Mouse (Mus musculus) heart, embryonic 16.5 days (tissue): ENCODE measurements at regions not wholly inside any gene's neighbourhood (a gene's known extent, or its start where the extent isn't known, plus 50 kb on each side); places are given as distances from the start of the nearest gene placed in this dataset.

Source experiments
- ATAC-seq: fragments of 200-750 bp; cut with Nextera tagmentation; replicated peaks from 2 replicates; pipeline ENCODE4 v1.8.0; 2017; ENCODE audit warnings: moderate number of reproducible peaks; ENCODE audit not compliant: insufficient read depth, low FRiP score; ENCODE audit errors: extremely low read depth
- H3K27ac ChIP-seq: fragments of 300-500 bp; sonication (generic); 2 replicates; pipeline ENCODE4 v1.5.1; 2014; ENCODE audit warnings: mild to moderate bottlenecking, low read length, control low read depth, moderate library complexity
- H3K27me3 ChIP-seq: fragments of 300-500 bp; sonication (generic); 2 replicates; pipeline ENCODE4 v1.6.1; 2014; ENCODE audit warnings: low read length, mixed read lengths; ENCODE audit not compliant: control insufficient read depth, insufficient read depth
- H3K36me3 ChIP-seq: fragments of 300-500 bp; sonication (generic); 2 replicates; pipeline ENCODE4 v1.6.1; 2014; ENCODE audit not compliant: control insufficient read depth, insufficient read depth
- H3K4me1 ChIP-seq: fragments of 300-500 bp; sonication (generic); 2 replicates; pipeline ENCODE4 v1.6.1; 2014; ENCODE audit warnings: low read length, mixed read lengths; ENCODE audit not compliant: control insufficient read depth, insufficient read depth
- H3K4me2 ChIP-seq: fragments of 300-500 bp; sonication (generic); 2 replicates; pipeline ENCODE4 v1.6.1; 2014; ENCODE audit warnings: low read depth, mild to moderate bottlenecking, control low read depth, low read length
- H3K4me3 ChIP-seq: fragments of 300-500 bp; sonication (generic); 2 replicates; pipeline ENCODE4 v1.5.1; 2014; ENCODE audit warnings: mild to moderate bottlenecking, control low read depth, low read length
- H3K9ac ChIP-seq: fragments of 300-500 bp; sonication (generic); 2 replicates; pipeline ENCODE4 v1.6.1; 2014; ENCODE audit warnings: low read length, control low read depth
- H3K9me3 ChIP-seq: fragments of 300-500 bp; sonication (generic); replicated peaks from 2 replicates; pipeline ENCODE4 v1.6.1; 2016; ENCODE audit warnings: low read length; ENCODE audit not compliant: control insufficient read depth
- WGBS: fragments of 180-500 bp; shearing (Covaris S2); extraction: QIAGEN DNeasy Blood & Tissue Kit; methylation state at CpG from one replicate; pipeline ENCODE4 v1.1.7; 2014; 5-methylcytosine and 5-hydroxymethylcytosine counted together

DNA sequence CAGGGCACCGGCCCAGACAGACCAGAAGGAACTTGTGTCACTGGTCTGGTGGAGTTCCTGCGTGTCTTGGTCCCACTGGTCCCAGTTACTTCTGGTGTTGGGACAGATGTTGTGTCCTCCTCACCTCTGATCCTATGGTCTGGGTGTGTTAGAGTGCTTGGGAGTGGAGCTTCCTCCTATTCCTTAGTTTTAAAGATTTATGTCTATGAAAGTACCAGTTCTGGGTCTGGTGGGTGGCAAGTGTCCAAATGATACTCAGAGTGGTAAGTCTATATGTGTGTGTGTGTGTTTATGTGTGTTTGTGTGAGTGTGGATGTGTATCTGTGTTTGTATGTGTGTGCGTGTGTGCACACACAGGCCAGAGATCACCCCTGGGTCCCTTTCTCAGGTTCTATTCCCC, 79.9 kb upstream of the Tpm1 start:
- ATAC-seq, result no peak
- WGBS, result 92% methylated on average over 3 of the region's 3 CpGs
- H3K4me2 ChIP-seq, result no peak overlapping the region

DNA sequence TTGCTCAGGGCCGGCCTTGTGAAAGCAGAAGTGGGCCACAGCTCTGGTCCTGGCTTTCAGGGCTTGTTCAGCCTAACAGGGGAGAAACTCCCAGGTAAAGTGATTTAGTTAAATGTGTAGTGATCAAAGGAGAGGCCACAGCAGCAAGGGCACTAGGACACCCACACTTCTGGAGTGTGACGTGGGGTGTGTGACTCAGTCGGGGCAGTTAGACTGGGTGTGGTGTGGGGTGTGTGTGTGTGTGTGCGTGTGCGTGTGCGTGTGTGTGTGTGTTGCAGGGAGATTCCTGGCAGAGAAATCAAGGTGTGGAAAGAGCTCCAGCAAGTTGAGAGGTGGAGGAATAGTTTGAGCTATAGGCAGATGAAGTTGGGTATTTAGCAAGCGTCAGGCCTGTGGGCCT, 72.5 kb upstream of the Tpm1 start:
- Histone ChIP-seq H3K4me3 (no peak overlapping the region), H3K4me2 (no peak overlapping the region), H3K27me3 (no peaks in the 10 kb centered on the region), H3K36me3 (no peaks in the 10 kb centered on the region), H3K9ac (no peak overlapping the region), H3K9me3 (no peaks in the 10 kb centered on the region), H3K4me1 (peaks cover 4% of the 10 kb centered on the region; the same call in 1 of the 2 replicates), H3K27ac (no peak overlapping the region)
- ATAC-seq, result no peak
- WGBS, result 90% methylated on average over 7 of the region's 7 CpGs

More for the DNA sequence above, 79.9 kb upstream of the Tpm1 start:
- no peaks in the 10 kb centered on the region for H3K36me3 ChIP-seq
- 0 out of 2 replicates have a peak, but pooled peaks cover 5% of the 10 kb centered on the region for H3K4me1 ChIP-seq
- H3K27me3 ChIP-seq, result no peaks in the 10 kb centered on the region
- no peak overlapping the region for H3K27ac ChIP-seq
- no peak overlapping the region for H3K9ac ChIP-seq
- no peaks in the 10 kb centered on the region for H3K9me3 ChIP-seq
- no peak overlapping the region for H3K4me3 ChIP-seq

DNA sequence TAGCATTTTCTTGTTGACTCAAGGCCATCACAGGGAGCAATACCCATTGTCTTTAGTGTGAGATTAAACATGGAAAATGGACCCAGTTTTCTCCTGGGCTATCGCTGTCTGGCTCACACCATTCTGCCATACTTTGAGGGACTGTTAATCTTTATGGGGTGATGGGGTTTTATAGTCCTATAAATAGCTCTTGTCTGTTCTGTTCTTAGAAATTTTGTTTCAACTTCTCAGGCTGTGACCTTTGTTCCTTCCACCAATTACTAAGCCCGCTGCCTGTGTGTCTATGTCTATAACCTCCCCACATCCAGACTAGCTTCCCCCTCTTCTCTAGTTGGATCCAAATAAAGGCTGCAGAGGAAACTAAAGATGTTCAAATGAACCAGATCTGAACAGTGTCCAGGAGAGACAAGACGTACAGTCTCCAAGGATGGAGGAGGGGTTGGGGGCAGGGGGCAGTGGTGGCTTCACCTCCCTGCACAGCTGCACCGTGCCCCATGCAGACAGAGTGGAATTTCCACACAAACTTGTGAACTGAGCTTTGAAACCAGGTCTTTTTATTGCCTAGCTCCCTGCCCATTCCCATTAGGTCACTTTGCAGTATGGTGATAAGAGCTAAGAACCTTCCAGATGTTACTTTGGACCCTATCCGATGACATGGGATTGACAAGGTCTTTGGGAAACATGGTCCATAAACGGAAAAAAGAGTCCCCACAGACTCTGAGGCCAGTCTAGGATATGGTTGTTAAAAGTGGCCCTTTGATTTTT, 69.9 kb upstream of the Tpm1 start:
- Histone ChIP-seq H3K4me3 (no peak overlapping the region), H3K27me3 (no peaks in the 10 kb centered on the region), H3K36me3 (no peaks in the 10 kb centered on the region), H3K4me2 (no peak overlapping the region), H3K9me3 (no peaks in the 10 kb centered on the region), H3K9ac (no peak overlapping the region), H3K4me1 (peaks cover 13% of the 10 kb centered on the region), H3K27ac (no peak overlapping the region)
- 64% methylated on average over 6 of the region's 6 CpGs for WGBS
- ATAC-seq, result no peak

DNA sequence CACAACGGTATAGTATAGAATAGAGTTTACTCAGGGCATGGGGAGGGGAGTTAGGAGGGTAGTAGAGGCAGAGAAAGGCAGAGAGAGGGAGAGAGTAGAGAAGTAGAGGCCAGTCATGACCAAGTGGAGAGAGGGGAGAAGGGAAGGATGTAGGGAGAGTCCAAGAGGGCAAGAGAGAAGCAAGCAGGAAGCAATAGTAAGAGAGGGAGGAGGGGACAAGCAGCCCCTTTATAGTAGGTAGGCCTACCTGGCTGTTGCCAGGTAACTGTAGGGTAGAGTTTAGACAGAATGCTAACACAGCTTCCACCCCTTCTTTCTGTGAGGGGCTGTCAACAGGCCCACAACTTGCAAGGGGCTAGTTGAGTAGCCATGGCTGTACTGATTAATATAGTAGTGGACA, 69.2 kb upstream of the Tpm1 start:
- 92% methylated on average over 1 of the region's 1 CpGs for WGBS

DNA sequence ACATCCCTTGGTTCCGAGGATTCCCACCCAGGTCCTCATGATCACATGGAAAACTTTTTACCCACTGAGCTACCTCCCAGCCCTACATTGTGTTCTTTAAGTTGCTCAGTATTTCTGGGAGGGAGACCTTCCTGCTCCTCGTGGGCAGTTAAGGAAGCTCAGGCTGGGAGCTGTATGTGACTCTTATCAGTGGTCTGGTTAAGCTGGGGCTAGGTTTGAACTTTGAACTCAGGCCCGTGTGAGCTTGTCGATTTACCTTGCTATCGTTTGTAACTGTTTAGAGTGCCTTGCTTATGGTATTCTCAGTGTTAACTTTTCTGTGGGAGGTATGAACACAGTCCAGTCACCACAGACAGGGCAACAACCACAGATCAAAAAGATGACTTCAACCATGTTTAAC, 68.4 kb upstream of the Tpm1 start:
- ATAC-seq, result no peak
- peaks cover 13% of the 10 kb centered on the region for H3K4me1 ChIP-seq
- H3K9me3 ChIP-seq, result no peaks in the 10 kb centered on the region
- H3K4me2 ChIP-seq, result no peak overlapping the region
- H3K27ac ChIP-seq, result no peak overlapping the region
- H3K36me3 ChIP-seq, result no peaks in the 10 kb centered on the region
- H3K4me3 ChIP-seq, result no peak overlapping the region
- H3K27me3 ChIP-seq, result no peaks in the 10 kb centered on the region
- no peak overlapping the region for H3K9ac ChIP-seq
- 55% methylated on average over 5 of the region's 5 CpGs for WGBS

More for the DNA sequence above, 69.2 kb upstream of the Tpm1 start:
- H3K4me3 ChIP-seq, result no peak overlapping the region
- H3K9me3 ChIP-seq, result no peaks in the 10 kb centered on the region
- H3K27me3 ChIP-seq, result no peaks in the 10 kb centered on the region
- no peak for ATAC-seq
- H3K4me2 ChIP-seq, result no peak overlapping the region
- H3K9ac ChIP-seq, result no peak overlapping the region
- H3K27ac ChIP-seq, result no peak overlapping the region
- H3K4me1 ChIP-seq, result peaks cover 13% of the 10 kb centered on the region
- H3K36me3 ChIP-seq, result no peaks in the 10 kb centered on the region

DNA sequence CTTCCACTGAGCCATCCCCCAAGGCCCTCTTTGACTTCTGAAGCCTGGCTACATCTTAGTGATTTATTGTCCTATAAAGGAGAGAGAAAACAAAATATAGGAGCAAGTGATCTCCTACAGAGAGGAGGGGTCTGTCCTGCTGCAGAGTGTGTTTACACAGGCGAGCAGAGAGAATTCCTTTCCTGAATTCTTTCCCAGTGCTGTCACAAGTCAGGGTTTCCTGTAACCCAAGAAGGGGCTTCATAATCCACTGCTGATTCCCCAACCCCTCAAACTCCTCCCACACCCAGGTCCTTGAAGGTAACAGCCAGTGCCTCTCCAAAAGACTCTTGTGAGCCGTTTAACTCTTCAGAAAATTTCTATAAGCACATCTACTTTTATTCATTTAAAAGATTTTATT, 66.8 kb upstream of the Tpm1 start:
- Histone ChIP-seq H3K27ac (peak overlapping the region; percentile 37; the same call in 1 of the 2 replicates), H3K4me2 (no peak overlapping the region), H3K9ac (no peak overlapping the region), H3K36me3 (no peaks in the 10 kb centered on the region), H3K9me3 (no peaks in the 10 kb centered on the region), H3K4me1 (peaks cover 13% of the 10 kb centered on the region), H3K27me3 (no peaks in the 10 kb centered on the region), H3K4me3 (no peak overlapping the region)
- WGBS, result 28% methylated on average over 2 of the region's 2 CpGs
- ATAC-seq, result peak; percentile 55; the same call in 1 of the 2 replicates

DNA sequence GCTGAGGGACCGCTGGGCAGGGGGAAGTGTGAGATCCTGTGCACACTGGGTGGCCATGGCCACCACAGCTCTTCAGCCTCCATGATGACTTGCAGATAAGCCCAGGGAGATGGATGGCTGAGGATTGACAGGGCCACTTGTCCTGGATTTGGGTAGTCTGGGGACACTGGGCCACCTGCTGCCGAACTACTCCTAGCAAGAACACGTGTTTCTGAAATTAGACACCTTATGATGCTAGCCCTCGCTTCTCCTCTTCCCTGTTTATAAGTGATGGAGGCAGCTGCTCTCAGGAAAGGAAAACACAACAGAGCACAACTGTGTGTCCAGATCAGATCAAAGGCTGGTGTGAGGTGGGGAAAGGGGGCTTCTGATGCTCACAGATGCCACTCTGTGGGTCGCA, 64.9 kb upstream of the Tpm1 start:
- no peak for ATAC-seq
- Histone ChIP-seq H3K4me3 (no peak overlapping the region), H3K4me1 (peaks cover 11% of the 10 kb centered on the region), H3K27ac (no peak overlapping the region), H3K9ac (no peak overlapping the region), H3K27me3 (no peaks in the 10 kb centered on the region), H3K36me3 (no peaks in the 10 kb centered on the region), H3K9me3 (no peaks in the 10 kb centered on the region), H3K4me2 (no peak overlapping the region)
- WGBS, result 58% methylated on average over 5 of the region's 5 CpGs

DNA sequence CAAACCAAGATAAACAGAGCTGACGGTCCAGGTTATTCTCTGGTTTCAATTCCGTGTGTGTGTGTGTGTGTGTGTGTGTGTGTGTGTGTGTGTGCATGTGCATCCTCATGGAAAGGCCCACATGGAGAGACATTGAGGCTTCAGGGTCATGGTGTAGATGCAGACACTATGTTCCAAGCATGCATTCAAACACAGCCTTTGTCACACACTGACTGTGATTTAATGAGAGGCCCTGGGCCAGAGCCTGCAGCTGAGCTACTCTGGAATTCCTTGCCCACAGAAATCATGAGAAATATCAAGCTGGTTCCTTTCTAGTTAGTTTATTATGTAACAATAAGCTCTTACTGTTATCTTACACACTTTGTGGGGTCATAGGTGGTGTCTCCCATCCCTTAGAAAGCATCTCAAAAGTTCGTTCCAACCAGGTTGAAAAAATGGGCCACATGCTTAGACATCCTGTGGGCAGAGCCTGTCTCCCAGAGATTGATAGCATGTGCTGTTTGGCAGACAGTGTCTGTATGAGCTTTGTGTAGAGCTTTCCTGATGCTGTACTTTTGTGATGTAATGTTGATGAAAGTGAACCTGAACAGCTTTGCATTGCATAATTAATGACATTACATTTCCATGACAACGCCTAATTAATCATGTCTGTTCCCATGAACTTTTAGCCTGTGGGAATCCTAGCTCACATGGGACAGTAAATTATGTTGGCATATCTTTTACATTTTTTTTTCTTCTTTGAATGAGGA, 62.8 kb upstream of the Tpm1 start:
- no peak overlapping the region for H3K4me2 ChIP-seq
- 75% methylated on average over 4 of the region's 4 CpGs for WGBS
- no peak overlapping the region for H3K9ac ChIP-seq
- H3K4me3 ChIP-seq, result no peak overlapping the region
- ATAC-seq, result no peak
- no peak overlapping the region for H3K27ac ChIP-seq
- H3K36me3 ChIP-seq, result no peaks in the 10 kb centered on the region
- no peaks in the 10 kb centered on the region for H3K9me3 ChIP-seq
- peaks cover 8% of the 10 kb centered on the region for H3K4me1 ChIP-seq
- H3K27me3 ChIP-seq, result no peaks in the 10 kb centered on the region

DNA sequence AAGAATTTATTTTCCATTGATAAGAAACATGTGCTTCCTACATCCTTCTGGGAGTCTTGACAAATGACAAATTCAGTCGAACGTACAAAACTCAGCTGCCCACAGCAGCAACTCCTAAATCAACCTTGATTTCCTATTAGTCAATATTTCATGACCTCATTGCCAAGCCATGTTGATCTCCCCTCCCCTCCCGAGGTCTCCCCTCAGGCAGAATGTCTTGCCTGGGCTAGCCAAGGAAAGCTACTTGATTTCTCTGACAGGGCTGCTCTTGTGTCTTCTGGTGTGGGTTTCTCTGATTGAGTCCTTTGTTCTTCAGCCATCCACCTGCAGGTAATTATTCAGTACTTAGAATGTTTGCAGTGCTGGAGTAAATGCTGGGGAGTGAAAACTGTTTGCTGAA, 58.7 kb upstream of the Tpm1 start:
- Histone ChIP-seq H3K4me2 (no peak overlapping the region), H3K9ac (no peak overlapping the region), H3K4me3 (no peak overlapping the region), H3K9me3 (no peaks in the 10 kb centered on the region), H3K4me1 (peaks cover 17% of the 10 kb centered on the region), H3K36me3 (no peaks in the 10 kb centered on the region), H3K27me3 (no peaks in the 10 kb centered on the region), H3K27ac (no peak overlapping the region)
- ATAC-seq, result no peak
- 39% methylated on average over 3 of the region's 3 CpGs for WGBS
